Mouse (Mus musculus) R1 (cell line): ENCODE measurements around the gene Tbc1d10c.

Experiments
- DNase-seq: peaks from one replicate; pipeline ENCODE4 v3.0.0-alpha.2; 2018; ENCODE audit warnings: low read depth, low spot score

Tbc1d10c gene

GRCm38 (mm10) chr19:4190831-4191334 is at the start of gene Tbc1d10c:
TSS of gene Tbc1d10c (minus strand) at chr19:4191284.
- no peak for DNase-seq

GRCm38 (mm10) chr19:4240247-4240668 is 49.2 kb upstream of the Tbc1d10c start:
- DNase-seq = no peak

- DNase-seq = no peak
Observed at GRCm38 (mm10) chr19:4234548-4234947, 43.5 kb upstream of the Tbc1d10c start.

- no peak for DNase-seq
Observed at GRCm38 (mm10) chr19:4232651-4233050, 41.6 kb upstream of the Tbc1d10c start.

GRCm38 (mm10) chr19:4232186-4232572 is 41.1 kb upstream of the Tbc1d10c start:
- no peak for DNase-seq

GRCm38 (mm10) chr19:4231253-4232185 is 40.4 kb upstream of the Tbc1d10c start, which contains the start of gene Pold4:
TSS of gene Pold4 (plus strand) at chr19:4231899.
- DNase-seq = peak; percentile 95

GRCm38 (mm10) chr19:4230415-4230814 is 39.3 kb upstream of the Tbc1d10c start:
- DNase-seq = no peak

- DNase-seq = peak; percentile 51
Observed at GRCm38 (mm10) chr19:4229451-4230076, 38.5 kb upstream of the Tbc1d10c start.

GRCm38 (mm10) chr19:4228891-4229290 is 37.8 kb upstream of the Tbc1d10c start:
- DNase-seq = no peak

- peak; percentile 92 for DNase-seq
Observed at GRCm38 (mm10) chr19:4227894-4228678, 37.0 kb upstream of the Tbc1d10c start.

- DNase-seq = peak; percentile 36
Observed at GRCm38 (mm10) chr19:4227446-4227845, 36.4 kb upstream of the Tbc1d10c start.

GRCm38 (mm10) chr19:4226779-4227178 is 35.7 kb upstream of the Tbc1d10c start:
- no peak for DNase-seq

GRCm38 (mm10) chr19:4222165-4222564 is 31.1 kb upstream of the Tbc1d10c start:
- no peak for DNase-seq

- no peak for DNase-seq
Observed at GRCm38 (mm10) chr19:4220957-4221743, 30.1 kb upstream of the Tbc1d10c start.

GRCm38 (mm10) chr19:4220416-4220815 is 29.3 kb upstream of the Tbc1d10c start:
- no peak for DNase-seq

GRCm38 (mm10) chr19:4219943-4220342 is 28.9 kb upstream of the Tbc1d10c start:
- no peak for DNase-seq

- no peak for DNase-seq
Observed at GRCm38 (mm10) chr19:4218784-4219183, 27.7 kb upstream of the Tbc1d10c start.

- no peak for DNase-seq
Observed at GRCm38 (mm10) chr19:4218293-4218692, 27.2 kb upstream of the Tbc1d10c start.

- no peak for DNase-seq
Observed at GRCm38 (mm10) chr19:4217855-4218254, 26.8 kb upstream of the Tbc1d10c start.

- no peak for DNase-seq
Observed at GRCm38 (mm10) chr19:4217140-4217539, 26.1 kb upstream of the Tbc1d10c start.
